Mouse (Mus musculus) retina, postnatal 1 day (tissue): Measurements from ENCODE around the gene Pradc1.
"Not testable (repeated sequence)": the region's sequence is repeated elsewhere in the genome, so short reads cannot be mapped to it uniquely, and the experiment has no call there.

Experiments used
- DNase-seq: peaks from one replicate; pipeline ENCODE4 v3.0.0-alpha.2; 2012

The Pradc1 gene

DNA sequence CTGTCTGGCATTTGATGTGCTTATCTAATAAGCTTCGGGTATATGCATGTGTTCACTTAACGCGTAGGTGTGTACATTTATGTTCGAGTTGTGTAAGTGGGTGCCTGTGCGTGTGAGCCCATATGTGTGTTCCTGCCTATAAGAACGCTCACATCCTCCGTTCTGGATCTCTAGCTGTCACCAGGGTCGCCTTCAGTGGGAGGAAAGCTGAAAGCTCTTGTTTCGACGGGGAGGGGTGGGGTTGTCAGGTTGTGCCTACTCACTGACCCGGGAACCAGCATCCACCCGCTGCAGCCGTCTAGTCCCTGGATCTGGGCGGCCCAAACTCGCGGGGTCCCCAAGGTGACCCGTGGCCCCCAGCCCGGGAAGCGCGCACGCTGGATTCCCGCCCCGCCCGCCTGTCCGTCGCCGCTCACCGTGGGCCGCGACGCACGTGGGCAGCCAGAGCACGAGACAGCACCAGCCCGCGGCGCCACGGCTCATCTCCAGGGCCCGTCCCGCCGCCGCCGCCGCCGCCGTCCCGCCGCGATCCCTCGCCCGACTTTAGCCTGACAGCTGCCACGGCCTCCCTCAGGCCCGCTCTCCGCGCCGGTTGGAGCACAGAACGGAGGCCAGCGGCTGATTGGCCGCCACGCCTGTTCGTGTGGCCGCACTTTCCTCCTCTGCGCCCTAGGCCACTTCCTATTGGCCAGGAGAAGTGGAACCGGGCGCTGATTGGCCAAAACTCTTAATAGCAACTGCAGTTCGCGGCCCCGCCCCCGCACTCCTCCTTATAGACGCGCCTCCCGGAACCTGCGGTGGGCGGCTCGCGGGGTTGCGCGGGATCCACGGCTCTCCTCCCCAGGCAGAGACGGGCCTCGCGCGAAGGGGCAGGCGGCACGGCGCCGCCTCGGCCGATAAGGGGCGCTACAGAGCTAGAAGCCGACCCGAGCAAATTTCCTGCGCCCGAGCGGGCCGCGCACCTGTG is 790 bp downstream of the Pradc1 start, which contains the start of gene Cct7:
Gene Cct7, plus strand, starts transcription at position 818 of the 967 bp plus-strand sequence.
- peak; percentile 100 for DNase-seq

DNA sequence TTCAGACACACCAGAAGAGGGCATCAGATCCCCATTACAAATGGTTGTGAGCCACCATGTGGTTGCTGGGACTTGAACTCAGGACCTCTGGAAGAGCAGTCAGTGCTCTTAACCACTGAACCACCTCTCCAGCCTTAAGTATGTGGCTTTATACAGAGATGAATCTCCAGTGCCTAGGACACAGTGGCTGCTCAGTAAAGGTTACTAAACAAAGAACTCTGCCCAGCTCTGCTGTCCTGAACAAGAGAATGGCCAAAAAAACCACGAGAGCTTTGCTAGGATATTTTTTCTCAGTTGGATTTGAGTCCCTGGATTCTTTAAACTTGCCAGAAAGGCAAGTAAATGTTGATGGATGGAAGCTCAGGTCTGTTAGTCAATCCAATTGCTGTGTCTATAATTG is 1.6 kb downstream of the Pradc1 start:
- not testable (repeated sequence) for DNase-seq

DNA sequence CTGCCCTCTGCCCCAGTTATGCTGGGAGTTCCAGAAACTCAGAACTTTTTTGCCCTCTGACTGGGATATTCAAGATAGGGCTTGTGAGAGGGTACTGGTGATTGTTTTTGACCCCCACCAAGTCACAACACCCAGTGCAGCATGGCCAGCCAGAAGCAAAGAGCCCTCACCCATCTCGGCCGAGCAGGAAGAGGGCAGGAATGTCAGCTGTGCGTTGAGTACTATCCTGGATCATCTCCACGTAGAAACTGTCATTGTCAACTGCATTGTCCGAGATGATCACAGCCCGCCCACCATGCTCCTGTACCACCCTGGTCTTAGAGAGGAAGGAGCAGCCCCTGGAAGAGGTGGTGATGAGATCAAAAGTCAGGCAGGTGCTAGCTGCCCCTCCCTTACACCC is 4.4 kb downstream of the Pradc1 start:
- DNase-seq, result no peak

DNA sequence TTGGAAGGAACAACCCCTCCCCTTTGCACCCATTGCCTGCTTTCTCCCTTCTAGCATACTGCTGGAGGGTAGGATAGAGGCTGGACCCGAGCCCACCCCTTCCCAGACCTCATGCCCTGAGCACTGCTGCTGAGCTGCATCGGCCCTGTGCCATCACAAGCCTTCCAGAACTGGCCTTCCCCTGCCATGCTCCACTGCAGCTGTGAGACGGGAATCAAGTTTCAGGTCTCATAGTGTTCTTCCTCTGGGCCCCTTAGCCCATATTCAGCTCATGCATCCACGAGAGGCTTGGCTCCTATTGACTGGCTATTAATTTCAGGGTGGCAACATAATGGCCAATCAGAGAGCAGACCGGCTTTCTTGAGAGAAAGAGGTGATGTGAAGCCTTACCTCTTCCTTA is 6.5 kb downstream of the Pradc1 start:
- DNase-seq, result no peak

DNA sequence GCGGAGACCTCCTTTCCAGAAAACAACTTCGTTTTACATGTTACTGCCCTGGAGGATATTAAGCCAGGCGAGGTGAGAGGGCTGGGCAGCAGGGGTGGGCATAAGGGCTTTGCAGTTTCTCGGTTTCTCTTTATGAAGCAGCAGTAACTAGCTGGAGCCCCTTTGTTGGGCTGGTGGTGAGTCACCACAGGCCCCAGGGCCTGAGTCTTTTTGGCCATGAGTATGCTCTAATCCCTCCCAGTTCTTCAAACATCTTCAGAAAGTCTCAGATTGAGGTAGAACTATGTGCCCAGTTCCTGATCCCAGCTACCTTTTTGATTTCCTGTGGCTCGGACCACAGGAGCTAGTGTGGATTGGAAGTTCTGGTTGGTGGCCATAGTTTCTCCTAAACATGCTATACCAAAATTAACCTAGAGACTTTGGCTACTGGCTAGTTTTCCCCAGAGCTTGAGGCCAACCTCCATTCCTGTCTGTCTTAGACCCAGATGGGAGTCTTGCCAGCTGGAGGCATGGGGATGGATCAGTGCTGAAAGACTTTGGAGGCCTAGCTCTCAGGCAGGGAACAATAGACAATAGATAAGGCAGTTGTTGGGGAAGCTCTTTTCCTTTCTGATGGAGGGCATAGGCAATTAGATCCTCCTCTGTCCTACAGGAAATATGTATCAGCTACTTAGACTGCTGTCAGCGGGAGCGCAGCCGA is 7.4 kb downstream of the Pradc1 start:
- no peak for DNase-seq

DNA sequence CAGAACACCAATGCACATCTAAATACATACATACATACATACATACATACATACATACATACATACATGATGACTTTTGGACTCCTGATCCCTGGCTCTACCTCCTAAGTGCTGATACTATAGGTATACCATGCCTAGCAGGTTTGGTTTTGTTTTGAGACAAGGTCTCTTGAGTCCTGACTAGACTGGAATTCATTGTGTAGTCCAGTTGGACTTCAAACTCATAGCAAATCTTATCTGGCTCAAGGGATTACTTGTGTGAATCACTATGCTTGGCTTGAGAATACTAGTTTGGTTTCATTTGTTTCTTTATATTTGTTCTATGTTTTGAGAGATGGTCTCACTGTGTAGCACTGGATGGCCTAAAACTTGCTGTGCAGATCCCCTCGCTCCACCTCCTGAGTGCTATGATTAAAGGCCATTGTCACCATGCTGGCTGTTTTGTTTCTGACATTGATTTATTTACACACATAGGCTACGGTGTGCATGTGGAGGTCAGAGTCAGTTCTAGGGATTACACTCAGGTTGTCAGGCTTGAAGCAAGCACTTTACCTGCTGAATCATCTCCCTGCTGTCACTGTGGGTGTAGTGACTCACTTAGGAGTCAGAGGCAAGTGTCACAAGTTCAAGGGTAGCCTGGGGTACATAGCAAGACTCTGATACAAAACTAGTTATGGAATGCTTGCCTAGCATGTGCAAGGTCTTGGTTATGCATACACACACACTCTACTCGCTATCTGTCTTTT is 8.1 kb downstream of the Pradc1 start:
- no peak for DNase-seq

DNA sequence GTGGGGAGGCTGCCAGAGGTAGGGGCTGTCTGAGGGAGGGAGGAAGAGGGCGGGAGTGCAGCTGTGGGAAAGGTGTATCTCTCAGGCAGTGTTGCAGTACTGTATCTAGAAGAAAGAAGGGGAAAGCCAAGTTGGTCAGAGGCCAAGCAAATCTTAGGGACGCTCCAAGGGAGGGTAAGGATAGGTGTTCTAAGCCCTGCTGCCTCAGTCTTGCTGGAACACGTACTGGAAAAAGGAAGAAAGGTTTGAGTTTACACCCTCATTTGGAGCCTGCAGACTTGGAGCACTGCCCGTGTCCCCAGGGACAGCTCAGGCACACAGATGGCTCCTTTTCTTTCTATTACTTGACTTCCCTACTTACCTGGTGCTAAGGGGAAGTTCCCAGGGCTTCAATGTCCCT is 10.6 kb downstream of the Pradc1 start:
- no peak for DNase-seq

DNA sequence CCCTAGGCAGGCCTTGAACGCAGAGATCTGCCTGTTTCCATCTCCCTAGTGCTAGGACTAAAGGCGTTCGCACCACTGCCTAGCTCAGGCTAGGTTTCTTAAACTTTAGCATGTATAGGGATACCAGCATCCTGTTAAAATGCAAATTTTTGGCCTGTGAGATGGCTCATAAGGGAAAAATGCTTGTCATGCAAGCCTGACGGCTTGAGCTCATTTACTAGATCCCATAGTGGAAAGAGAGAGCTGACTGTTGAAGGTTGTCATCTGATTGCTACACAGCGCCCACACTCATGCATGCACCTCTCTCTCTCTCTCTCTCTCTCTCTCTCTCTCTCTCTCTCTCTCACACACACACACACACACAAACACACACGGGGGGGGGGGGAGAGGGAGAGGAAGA is 15.1 kb downstream of the Pradc1 start:
- no peak for DNase-seq

DNA sequence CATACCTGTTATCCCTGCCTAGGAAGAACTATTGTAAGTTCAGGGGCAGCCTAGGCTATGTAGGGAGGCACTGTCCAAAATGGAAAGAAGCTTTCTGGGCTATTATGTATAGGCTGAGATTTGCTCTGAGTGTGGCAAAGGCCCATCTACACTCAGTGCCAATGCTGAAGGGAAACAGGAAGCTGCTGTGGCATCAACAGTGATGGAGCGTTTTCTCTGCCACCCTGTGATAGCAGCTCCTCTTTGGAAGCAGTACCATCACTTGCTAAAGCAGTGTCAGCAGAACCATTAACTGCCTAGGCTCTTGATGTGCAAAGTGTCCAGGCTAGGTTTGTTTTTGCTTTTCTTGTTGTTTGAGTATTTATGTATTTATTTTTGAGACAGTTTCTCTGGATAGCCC is 15.6 kb downstream of the Pradc1 start:
- no peak for DNase-seq

DNA sequence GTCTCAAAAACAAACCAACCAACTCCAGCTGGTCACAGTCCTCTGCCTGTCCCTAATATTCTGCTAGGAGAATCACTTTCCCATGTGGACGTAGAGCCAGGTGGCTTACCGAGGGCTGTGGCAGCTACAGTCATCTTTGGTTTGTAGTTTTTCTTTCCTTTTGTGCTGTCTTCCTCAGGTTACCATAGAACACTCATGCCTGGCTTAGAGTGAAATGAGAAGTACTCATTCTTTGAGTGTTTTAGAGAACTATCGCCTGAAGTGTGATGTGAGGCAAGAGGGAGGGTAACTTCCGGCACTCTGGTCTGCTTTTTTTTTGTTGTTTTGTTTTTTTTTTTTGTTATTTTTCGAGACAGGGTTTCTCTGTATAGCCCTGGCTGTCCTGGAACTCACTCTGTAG is 17.9 kb downstream of the Pradc1 start:
- DNase-seq, result no peak

DNA sequence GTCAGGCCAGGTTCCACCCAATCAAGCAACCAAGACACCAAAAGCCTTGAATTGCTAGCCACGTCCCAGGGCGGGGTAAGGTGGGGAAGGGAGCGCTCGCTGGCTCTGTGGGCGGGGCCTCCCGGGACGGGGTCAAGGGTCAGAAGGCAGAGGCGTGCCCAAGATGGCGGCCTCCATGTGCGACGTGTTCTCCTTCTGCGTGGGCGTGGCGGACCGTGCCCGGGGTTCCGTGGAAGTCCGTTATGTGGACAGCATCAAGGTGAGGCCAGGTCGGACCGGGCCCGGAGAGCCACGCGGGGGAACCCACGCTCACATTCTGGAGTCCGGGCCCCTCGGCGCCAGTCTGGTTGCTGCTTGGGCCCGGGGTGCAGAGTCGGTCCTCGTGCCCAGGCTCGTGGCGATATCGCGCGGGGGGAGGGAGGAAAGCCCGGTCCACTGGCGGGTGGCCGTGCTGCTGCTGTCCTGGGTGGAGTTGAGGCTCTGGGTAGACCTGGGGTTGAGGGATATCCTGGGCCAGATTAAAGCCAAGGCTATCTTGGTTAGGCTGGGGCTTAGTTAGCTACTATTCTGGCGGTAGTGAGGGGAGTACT is 19.8 kb downstream of the Pradc1 start, which contains the start of gene Smyd5:
Gene Smyd5, plus strand, starts transcription at position 148 of the 590 bp plus-strand sequence.
- peak; percentile 73 for DNase-seq

DNA sequence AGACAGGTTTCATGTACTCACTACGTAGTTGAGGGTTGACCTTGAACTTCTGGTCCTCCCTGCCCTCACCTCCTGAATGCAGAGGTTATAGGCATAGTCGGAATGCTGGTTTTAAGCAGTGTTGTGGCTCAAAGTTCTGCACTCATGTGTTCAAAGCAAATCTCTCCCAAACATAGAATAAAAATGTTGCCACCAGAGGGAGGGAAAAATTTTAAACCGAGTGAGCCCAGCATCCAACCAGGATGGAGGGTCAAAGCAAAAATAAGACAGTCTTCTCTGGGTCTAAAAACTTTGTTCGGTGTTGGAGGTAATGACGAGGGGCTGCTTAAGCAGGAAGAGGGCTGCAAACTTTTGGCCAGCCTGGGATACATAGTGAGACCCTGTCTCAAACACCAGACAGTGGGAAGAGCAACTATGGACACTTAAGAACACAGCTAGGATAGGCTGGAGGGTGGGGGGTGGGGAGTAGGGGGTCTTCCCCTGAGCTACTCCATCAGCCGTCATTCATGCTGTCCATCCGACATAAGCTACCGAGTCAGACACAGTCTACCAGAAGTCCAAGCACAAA is 20.4 kb downstream of the Pradc1 start:
- no peak for DNase-seq

DNA sequence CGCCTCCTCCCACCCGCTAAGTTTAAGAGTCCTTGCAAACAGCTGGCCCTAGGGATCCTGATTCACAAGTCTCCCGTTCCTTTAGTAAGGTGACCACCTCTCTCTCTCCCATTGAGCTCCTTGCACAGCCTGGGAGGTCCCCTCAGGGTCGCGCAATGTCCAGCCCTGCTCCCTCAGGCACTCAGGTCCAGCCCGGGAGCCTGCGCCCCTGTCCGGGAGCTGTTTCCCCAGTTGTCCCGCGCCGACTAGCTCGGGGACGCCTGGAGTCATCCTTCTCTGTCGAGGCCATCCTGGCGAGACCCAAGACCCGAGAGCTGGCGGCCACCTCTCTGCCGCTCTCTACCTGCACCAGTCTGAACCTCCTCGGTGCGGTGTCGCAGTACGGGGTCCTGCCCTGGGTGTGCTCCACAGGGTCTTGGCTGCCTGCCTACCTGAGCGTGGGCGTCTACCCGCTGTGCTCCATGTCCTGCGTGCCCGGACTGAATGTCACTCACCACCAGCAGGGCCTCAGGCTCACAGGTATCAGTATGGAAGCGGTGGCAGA is 27.9 kb downstream of the Pradc1 start, which contains the start of gene Noto:
Gene Noto, plus strand, starts transcription at position 51 of the 544 bp plus-strand sequence.
- peak; percentile 7 for DNase-seq

DNA sequence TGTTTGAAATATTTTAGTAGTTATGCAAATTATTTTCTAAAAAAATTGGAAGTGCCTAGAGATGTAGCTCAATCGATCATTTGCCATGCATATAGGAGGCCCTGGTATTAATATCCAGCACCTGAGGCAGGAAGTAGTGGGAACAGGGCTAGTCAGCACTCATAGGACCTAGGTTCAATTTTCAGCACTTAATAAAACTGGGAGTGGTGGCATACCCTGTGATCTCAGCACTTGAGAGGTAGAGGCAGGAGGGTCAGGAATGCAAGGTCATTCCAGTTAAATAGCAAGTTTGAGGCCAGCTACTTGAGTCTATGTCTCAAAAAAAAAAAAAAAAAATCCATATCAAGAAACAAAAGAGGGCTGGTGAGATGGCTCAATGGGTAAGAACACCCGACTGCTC is 32.6 kb downstream of the Pradc1 start:
- DNase-seq, result no peak

DNA sequence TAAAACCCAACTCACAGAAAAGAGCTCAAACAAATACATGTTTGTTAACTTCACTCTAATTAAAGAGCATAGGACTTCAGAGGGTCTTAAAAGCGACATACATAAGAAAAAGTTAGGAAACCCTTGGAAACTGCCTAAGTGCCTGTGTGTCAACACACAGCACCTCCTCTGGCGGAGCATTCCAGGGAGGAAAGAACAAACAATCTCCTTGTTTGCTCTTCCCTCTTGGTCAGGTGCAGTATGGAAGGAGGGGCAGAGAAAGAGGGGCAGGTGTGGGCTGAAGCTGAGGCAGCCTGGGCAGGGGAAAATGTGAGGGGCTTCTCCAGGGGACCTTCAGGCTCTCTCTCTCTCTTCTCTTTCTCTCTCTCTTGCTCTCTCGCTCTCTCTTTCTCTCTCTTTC is 35.9 kb downstream of the Pradc1 start:
- DNase-seq, result no peak

DNA sequence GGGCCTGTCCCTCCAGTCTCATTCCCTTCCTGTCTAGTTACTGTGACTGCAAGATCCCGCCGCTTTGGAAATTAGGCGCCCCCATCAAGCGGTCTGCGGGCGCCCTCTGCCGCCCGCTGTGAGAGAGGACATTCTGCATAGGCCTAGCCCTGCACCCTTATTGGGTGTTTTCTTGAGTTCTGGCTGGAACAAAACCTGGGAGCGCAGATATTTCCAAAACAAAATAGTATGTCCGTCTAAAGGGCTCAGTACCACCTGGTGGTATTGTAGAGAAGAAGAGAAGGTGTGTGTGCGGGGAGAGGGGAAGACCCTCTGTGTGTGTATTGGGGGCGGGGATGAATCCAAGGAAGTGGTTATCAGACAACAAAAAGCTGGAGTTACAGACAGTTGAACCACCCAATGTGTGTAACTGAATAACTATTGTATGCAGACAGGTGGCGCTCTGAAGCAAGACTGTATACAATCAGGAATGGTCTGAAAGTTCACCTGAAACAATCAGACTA is 40.9 kb downstream of the Pradc1 start:
- peak; percentile 87 for DNase-seq

DNA sequence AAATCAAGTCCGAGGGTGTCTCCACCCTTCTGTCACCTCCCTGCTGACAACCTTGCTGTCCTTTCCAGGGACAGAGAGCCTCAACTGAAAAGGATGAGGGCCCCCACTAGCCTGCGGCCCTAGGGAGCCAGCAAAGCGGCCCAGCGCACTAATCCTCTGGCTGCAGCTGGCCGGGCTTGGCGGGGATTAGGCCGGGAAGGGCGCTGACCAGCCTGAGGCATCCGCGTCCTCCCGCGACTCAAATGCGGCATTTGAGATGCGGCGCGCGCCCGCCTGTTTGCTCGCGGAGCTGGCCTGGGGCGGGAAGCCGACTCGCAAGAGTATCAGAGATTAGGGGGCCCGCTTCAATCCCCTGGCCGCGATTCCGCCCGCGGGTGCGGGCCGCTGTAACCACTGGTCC is 42.8 kb downstream of the Pradc1 start:
- DNase-seq, result peak; percentile 86

DNA sequence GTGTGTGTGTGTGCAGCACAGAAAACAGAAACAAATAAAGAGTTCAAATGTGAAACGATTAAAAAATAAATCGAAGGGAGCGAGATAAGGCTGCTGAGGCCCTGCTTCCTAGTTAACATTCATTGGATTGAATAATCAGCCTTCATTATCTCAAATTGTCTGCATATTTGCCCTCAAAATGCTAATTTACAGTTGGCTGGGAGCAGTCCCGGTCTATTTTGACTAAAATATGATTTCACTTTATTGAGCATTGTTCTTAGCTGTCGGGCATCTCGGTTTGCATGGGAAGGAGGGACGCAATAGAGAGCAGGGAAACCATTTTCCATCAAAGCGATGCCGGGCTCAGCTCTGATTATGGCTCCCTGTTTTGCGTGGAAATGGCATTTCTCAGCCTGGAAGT is 48.7 kb downstream of the Pradc1 start:
- DNase-seq, result no peak

DNA sequence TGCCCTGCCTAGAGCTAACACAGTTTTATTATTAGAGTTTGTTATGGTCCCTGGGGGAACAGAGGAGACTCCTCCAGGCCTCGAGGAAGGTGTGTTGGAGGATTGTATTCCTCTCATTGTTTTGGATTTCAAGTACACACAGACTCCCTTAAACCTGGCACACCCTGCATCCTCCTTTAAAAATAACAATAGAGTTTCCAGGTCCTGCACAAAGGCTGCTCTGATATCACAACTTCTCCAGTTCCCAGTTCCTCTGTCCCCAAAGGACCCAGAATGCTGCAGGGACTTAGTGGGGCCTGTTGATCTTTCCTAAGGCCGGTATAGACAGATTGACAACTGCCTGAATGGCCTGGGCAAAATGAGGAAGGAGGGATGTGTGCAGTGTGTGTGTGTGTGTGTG is 49.2 kb downstream of the Pradc1 start:
- DNase-seq, result no peak

DNA sequence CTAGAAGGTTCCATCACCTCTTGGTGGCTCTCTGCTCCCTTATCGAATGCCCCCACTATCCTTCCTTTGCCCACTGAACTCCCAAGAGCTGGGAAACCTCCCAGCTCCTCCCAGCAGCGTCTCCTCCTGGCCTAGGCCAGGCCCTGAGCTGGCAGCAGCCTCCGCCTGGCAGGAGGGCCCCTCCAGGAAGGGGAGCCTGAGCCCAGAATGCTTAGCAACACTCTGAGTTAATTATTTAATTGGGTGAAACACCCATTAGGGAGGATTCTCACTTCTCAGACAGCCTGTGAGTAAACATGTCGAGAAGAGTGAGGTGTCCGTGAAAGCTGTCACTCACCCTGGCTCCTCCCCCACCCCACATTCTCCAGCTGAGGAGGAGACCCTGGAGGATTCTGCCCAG is 52.1 kb downstream of the Pradc1 start:
- peak; percentile 41 for DNase-seq

DNA sequence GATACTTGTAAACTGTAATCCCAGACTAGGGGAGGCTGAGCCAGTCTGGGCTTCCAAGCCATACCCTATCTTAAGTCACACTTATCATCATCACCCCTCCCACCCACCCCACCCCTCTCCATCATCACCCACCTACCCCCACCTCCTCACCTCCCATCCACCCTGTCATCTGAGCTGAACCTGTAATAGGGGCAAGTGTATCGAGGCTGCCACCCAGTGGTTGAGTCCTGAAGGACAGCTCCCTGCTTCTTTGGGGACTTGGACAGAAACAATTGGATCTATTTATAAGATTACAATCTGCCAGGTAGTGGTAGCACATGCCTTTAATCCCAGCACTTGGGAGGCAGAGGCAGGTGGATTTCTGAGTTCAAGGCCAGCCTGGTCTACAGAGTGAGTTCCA is 54.6 kb downstream of the Pradc1 start:
- peak; percentile 41 for DNase-seq
